Mouse (Mus musculus): ENCODE measurements around the gene Chd9.

The Chd9 gene

GRCm38 (mm10) chr8:90828181-90828986 is at the start of gene Chd9:
Gene Chd9 (plus strand): TSS chr8:90828352.
- peak; percentile 99 for DNase-seq

GRCm38 (mm10) chr8:90791616-90792015 is 36.5 kb upstream of the Chd9 start:
- DNase-seq: no peak

GRCm38 (mm10) chr8:90793710-90794109 is 34.4 kb upstream of the Chd9 start:
- peak; percentile 78 for DNase-seq

GRCm38 (mm10) chr8:90794990-90795861 is 32.9 kb upstream of the Chd9 start:
- peak; percentile 89 for DNase-seq

GRCm38 (mm10) chr8:90799473-90799872 is 28.7 kb upstream of the Chd9 start:
- DNase-seq: no peak

- DNase-seq: peak; percentile 22
Observed at GRCm38 (mm10) chr8:90813602-90814320, 14.4 kb upstream of the Chd9 start.

- DNase-seq: no peak
Observed at GRCm38 (mm10) chr8:90816061-90816882, 11.9 kb upstream of the Chd9 start.

GRCm38 (mm10) chr8:90817293-90817692 is 10.9 kb upstream of the Chd9 start, which contains the start of gene Gm19935:
Gene Gm19935 (minus strand): TSS chr8:90817393.
- DNase-seq: no peak

GRCm38 (mm10) chr8:90819561-90820320 is 8.4 kb upstream of the Chd9 start:
- DNase-seq: no peak

GRCm38 (mm10) chr8:90820321-90820696 is 7.8 kb upstream of the Chd9 start:
- no peak for DNase-seq

- DNase-seq: no peak
Observed at GRCm38 (mm10) chr8:90822443-90822842, 5.7 kb upstream of the Chd9 start.

- no peak for DNase-seq
Observed at GRCm38 (mm10) chr8:90825459-90825871, 2.7 kb upstream of the Chd9 start.

- peak; percentile 28 for DNase-seq
Observed at GRCm38 (mm10) chr8:90828987-90829740, 1.0 kb downstream of the Chd9 start.

GRCm38 (mm10) chr8:90829825-90830224 is 1.7 kb downstream of the Chd9 start:
- DNase-seq: no peak

GRCm38 (mm10) chr8:90830980-90831379 is 2.8 kb downstream of the Chd9 start:
- no peak for DNase-seq

GRCm38 (mm10) chr8:90832576-90833289 is 4.6 kb downstream of the Chd9 start:
- DNase-seq: no peak

- DNase-seq: no peak
Observed at GRCm38 (mm10) chr8:90833628-90834320, 5.6 kb downstream of the Chd9 start.

- no peak for DNase-seq
Observed at GRCm38 (mm10) chr8:90834321-90834672, 6.1 kb downstream of the Chd9 start.

GRCm38 (mm10) chr8:90837440-90837839 is 9.3 kb downstream of the Chd9 start:
- DNase-seq: no peak

Data from thymus, postnatal 14 days (tissue).